Mouse (Mus musculus): ENCODE results near the gene Macf1. TPM values are rescaled to one million over a fixed set of nuclear protein-coding genes. Genes with fewer than 3 reads are reported as not detected.

Gene Macf1
- total RNA-seq, 2 experiments from 2014 or later, result 48.4 to 66.4 TPM

DNA sequence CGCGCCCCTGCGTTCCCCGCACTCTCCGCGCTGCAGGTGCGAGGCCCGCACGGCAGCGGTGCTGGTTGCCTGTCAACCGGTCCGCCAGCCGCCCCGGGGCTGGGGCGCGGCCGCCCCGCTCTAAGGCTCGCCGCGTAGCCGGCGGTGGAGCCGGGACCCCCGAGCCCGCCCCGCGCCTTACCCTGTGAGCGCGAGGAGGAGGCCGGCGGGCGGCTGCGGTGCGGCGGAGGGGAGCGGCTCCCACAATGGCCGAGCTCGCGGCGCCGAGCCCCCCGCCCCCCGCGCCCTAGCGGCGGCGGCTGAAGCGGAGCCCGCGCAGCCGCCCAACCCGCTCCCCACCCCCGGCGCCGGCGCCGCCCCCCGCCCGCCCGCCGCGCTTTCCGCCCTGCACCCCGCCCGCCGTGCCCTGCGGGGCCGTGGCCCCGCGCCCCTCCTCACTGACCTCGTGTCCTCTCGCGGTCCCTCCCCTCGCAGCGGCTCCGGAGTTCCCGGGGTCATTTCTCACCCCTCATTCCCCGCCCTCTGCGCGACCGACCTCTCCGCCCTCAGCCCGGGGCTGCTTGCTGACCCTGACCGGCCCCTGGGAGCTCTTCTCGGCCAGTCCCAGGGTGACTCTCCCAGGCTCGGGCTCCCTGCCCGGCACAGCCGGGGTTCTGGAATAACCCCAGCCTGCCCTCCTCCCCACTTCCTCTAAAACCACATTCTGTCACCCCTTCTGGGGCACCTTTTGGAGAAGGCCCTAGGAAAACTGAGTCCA, 3.0 kb upstream of the Macf1 start:
- intact Hi-C loops (cut with DNase I), result no loop called here
- DNase-seq, result peak; percentile 57
- Histone ChIP-seq H3K4me3 (peak overlapping the region; percentile 86), H3K27ac (peak overlapping the region; percentile 61)
- no peak for TF ChIP-seq CTCF (IDR thresholded peaks at IDR 0.05)

DNA sequence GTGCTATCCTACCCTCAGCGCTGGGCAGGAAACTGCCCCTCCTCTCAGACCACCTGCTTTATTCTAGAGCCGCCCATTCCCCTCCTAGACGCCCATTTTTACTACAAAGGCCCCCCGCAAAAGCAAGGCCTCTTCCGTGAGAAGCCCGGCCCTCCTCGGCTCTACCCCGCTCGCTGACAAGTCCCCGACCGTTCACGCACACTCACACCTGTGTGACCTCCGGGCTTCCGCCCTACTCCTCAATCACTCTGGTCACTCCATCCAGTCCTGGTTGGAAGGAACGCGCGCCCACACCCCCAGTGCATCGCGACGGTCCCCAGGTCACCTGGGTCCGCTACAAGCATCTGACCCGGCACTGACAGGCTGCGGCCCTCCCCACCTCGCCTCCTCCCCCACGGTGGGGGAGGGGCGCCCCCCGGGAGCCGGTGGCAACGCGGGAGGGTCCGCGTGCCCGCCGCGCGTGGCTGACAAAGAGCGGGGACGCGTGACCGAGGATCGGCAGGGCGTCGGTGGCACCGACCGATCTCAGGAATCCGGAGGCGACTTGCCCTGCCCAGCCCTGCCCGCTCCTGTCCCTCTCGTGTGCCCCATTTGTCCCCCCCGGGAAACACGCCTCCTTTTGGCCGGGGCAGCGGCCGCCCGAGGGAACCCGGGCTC, 2.3 kb upstream of the Macf1 start:
- DNase-seq, result peak; percentile 45
- Histone ChIP-seq H3K4me3 (peak overlapping the region; percentile 86), H3K27ac (peak overlapping the region; percentile 43)

DNA sequence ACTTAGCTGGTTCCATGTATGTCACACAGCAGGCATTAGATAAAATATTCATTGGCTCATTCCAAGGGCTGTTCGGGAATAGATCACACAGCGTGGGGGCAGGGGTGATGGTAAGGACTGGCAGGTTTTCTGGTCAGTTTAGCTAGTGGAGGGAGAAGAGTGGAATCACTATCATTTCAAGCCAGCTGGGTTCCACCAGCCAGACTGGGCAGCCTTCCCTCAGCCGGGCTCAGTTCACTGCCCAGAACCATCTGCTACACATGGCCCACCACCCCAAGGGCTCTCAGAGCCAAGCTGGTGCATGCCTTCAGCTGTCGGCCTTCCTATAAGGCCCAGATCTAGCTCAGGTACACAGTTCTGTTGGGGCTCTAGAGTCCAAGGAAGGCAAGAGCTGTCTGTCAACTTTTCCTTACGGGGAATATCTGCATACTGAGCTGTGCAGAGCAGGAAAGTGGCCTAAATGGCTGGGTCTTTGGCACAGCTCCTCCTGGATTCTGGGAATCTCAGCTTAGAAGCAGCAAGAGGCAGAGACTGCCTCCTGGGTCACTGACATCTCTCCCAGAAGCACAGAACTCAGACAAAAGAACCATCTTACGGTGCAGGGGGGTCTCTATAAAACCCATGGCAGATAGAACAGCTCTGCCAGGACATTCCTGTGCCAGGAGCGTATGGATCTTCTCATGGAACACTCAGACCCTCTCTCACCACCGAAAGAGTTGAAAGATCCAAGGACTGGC, 1.5 kb upstream of the Macf1 start:
- no peak for TF ChIP-seq CTCF (IDR thresholded peaks at IDR 0.05)
- Histone ChIP-seq H3K27ac (no peak overlapping the region), H3K4me3 (peak overlapping the region; percentile 86)
- intact Hi-C loops (cut with DNase I), result no loop called here
- DNase-seq, result peak; percentile 39

More for the DNA sequence above, 2.3 kb upstream of the Macf1 start:
- TF ChIP-seq CTCF (IDR thresholded peaks at IDR 0.05), result no peak
- intact Hi-C loops (cut with DNase I), result no loop called here

GRCm38 (mm10) chr4:123685046-123685445, 886 bp upstream of the Macf1 start:
- Histone ChIP-seq H3K4me3 (no peak overlapping the region), H3K27ac (no peak overlapping the region)
- TF ChIP-seq CTCF (IDR thresholded peaks at IDR 0.05), result no peak
- DNase-seq, result no peak
- intact Hi-C loops (cut with DNase I), result no loop called here

DNA sequence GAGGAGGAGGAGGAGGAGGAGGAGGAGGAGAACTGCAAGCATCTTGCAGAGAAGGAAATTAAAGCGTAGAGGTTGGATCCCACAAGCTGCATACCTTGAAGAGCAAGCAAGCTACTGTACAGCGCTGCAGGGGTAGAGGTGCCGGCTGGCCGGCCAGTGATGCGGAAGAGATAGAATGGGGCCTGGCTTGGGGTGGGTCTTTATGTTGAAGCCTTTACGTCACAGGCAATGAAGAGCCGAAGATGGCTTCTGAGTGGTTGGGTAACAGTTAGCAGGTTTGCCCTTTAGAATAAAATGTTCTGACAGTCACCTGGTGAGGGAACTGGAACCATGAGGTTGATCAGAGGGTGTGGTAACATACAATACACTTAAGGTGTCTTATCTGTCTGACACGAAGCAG, 1.9 kb downstream of the Macf1 start:
- intact Hi-C loops (cut with DNase I), result no loop called here
- no peak for TF ChIP-seq CTCF (IDR thresholded peaks at IDR 0.05)
- no peak overlapping the region for H3K4me3 ChIP-seq
- no peak for DNase-seq
- no peak overlapping the region for H3K27ac ChIP-seq

DNA sequence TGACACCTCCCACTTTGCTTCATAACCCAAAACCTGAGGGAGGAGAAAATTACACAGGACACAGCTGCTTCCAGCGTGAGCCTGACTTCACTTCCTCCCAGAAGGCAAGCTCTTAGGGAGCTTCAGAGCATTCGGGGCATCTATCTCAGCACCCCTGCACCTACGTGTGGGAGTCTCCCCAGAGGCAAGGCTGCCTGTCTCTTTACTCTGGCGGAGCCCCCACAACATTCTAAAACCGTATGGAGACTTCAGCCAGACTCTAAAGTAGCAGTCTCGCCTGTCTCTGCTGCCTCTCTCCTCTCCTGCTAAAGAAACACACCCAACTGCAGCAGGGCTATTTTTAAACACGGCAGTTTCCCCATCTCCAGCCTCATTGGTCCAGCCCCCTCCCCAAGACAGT, 3.2 kb downstream of the Macf1 start:
- TF ChIP-seq CTCF (IDR thresholded peaks at IDR 0.05), result no peak
- H3K27ac ChIP-seq, result no peak overlapping the region
- intact Hi-C loops (cut with DNase I), result no loop called here

GRCm38 (mm10) chr4:123677060-123677804, 6.9 kb downstream of the Macf1 start:
- intact Hi-C loops (cut with DNase I), result no loop called here
- Histone ChIP-seq H3K27ac (peak overlapping the region; percentile 67), H3K4me3 (0 out of 2 replicates have a peak overlapping the region, but pooled peaks have one; percentile 19)
- peak; percentile 59 for DNase-seq
- no peak for TF ChIP-seq CTCF (IDR thresholded peaks at IDR 0.05)

More for the DNA sequence above, 3.2 kb downstream of the Macf1 start:
- H3K4me3 ChIP-seq, result no peak overlapping the region
- no peak for DNase-seq

GRCm38 (mm10) chr4:123670598-123670997, 13.6 kb downstream of the Macf1 start:
- TF ChIP-seq CTCF (IDR thresholded peaks at IDR 0.05), result no peak
- no peak for DNase-seq
- no peak overlapping the region for H3K4me3 ChIP-seq
- H3K27ac ChIP-seq, result no peak overlapping the region
- intact Hi-C loops (cut with DNase I), result no loop called here

- Histone ChIP-seq H3K27ac (no peak overlapping the region), H3K4me3 (no peak overlapping the region)
- TF ChIP-seq CTCF (IDR thresholded peaks at IDR 0.05), result no peak
- intact Hi-C loops (cut with DNase I), result no loop called here
- DNase-seq, result no peak
These were observed 14.5 kb downstream of the Macf1 start for GRCm38 (mm10) chr4:123669696-123670095.

GRCm38 (mm10) chr4:123667260-123667867, 16.8 kb downstream of the Macf1 start:
- no peak; the same call in none of the 2 replicates for TF ChIP-seq CTCF (IDR thresholded peaks at IDR 0.05)
- intact Hi-C loops (cut with DNase I), result loop anchor here (1.0 kb wide), 2 partner anchors 79 to 131 kb away; no protein-coding TSS in a partner anchor
- peak; percentile 69 for DNase-seq
- H3K4me3 ChIP-seq, result no peak overlapping the region
- H3K27ac ChIP-seq, result 0 out of 2 replicates have a peak overlapping the region, but pooled peaks have one; percentile 1

GRCm38 (mm10) chr4:123666517-123666916, 17.6 kb downstream of the Macf1 start:
- TF ChIP-seq CTCF (IDR thresholded peaks at IDR 0.05), result no peak
- H3K4me3 ChIP-seq, result no peak overlapping the region
- 0 out of 2 replicates have a peak overlapping the region, but pooled peaks have one; percentile 1 for H3K27ac ChIP-seq
- intact Hi-C loops (cut with DNase I), result no loop called here
- no peak for DNase-seq

Measured in gastrocnemius, adult 2 months (tissue).